Comparison of ENCODE assay signal across 23 mouse cellular contexts in the genomic region with DNA sequence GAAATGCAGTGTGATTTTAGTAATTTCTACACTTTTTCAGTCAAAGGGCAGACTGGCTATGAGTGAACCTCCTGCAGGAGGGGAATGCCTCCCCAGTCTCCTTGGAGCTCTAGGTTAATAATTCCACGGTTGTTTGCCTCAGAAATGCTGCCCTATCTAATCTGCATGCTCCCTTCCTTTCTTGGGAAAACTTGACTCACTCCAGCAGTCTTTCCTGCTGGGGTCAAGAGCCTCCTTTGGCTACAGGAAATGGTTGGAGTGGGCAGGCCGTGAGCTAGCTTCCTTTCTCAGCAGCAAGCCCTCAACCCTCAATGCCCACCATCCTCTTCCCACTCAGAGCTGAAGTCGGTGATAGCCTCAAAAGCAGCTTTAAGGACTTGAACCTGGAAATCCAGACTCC. TPM values are rescaled to one million over a fixed set of nuclear protein-coding genes. Genes with fewer than 3 reads are reported as not detected.
DNase-seq lines count a peak whose midpoint lies in the region; ATAC-seq and TF ChIP-seq lines count a peak whose summit lies in the region.
"Had no signal": no experiment of that assay in that cellular context is flagged by ENCODE, and none has a peak within 500 bp of the region (broad histone marks: within the 10 kb centered on the region; RNA-seq: fewer than 3 reads in every experiment).

No protein-coding gene starts in this region.

- WGBS in heart, embryonic 11.5 days (ENCODE audit: insufficient replicate concordance), result 23% methylated on average over 3 of the region's 3 CpGs
- WGBS in kidney, embryonic 14.5 days, result 23% methylated on average over 3 of the region's 3 CpGs
- 23% methylated on average over 3 of the region's 3 CpGs for WGBS in lung, embryonic 15.5 days
- 19% methylated on average over 3 of the region's 3 CpGs for WGBS in lung, adult 2 months

- TF ChIP-seq CTCF in lung, adult 2 months (IDR thresholded peaks at IDR 0.05; ENCODE audit: insufficient read depth, low read length), result no peak

- no peak for DNase-seq in heart, adult 9 months (ENCODE audit: low spot score in 2 of 2)
- no peak for DNase-seq in kidney, postnatal 14 days
- DNase-seq in lung, adult 2 months, result no peak
- peak; percentile 69 for DNase-seq in yolk sac, embryonic 10.5 days (ENCODE audit: low spot score)
- DNase-seq: adrenal gland, adult 8-10 months; cerebellum, adult 11 months; cerebellum, postnatal 14 days; embryo, embryonic 11 days; kidney, postnatal 36 days; layer of hippocampus, adult 9-11 months; right cerebral cortex, postnatal 4 days; thymus, postnatal 25 days had no signal

- peak overlapping the region; percentile 93 for H3K27ac ChIP-seq in heart, embryonic 11.5 days (ENCODE audit: low read depth, low read length)
- H3K27ac ChIP-seq in kidney, embryonic 14.5 days (ENCODE audit: low read depth, low read length), result peak overlapping the region; percentile 37; the same call in 1 of the 2 replicates
- peak overlapping the region; percentile 1; the same call in 1 of the 2 replicates for H3K27ac ChIP-seq in lung, embryonic 15.5 days
- H3K27ac ChIP-seq: embryonic facial prominence, embryonic 15.5 days; limb, embryonic 13.5 days; macrophage; midbrain, embryonic 13.5 days had no signal

- H3K36me3 ChIP-seq in heart, embryonic 11.5 days (ENCODE audit: control insufficient read depth, insufficient read depth, low read length), result no peaks in the 10 kb centered on the region
- no peaks in the 10 kb centered on the region for H3K36me3 ChIP-seq in kidney, embryonic 14.5 days (ENCODE audit: control insufficient read depth, insufficient read depth, low read length)
- H3K36me3 ChIP-seq in lung, embryonic 15.5 days, result no peaks in the 10 kb centered on the region
- H3K36me3 ChIP-seq: embryonic facial prominence, embryonic 15.5 days; forebrain, embryonic 10.5 days; hindbrain, embryonic 10.5 days; limb, embryonic 13.5 days; midbrain, embryonic 13.5 days had no signal

- H3K4me1 ChIP-seq in heart, embryonic 11.5 days (ENCODE audit: control insufficient read depth, insufficient read depth, low read length), result peaks cover 3% of the 10 kb centered on the region; the same call in 1 of the 2 replicates
- peaks cover 8% of the 10 kb centered on the region for H3K4me1 ChIP-seq in kidney, embryonic 14.5 days (ENCODE audit: control insufficient read depth, insufficient read depth, low read length)
- peaks cover 4% of the 10 kb centered on the region; the same call in 1 of the 2 replicates for H3K4me1 ChIP-seq in lung, embryonic 15.5 days
- no peaks in the 10 kb centered on the region for H3K4me1 ChIP-seq in lung, adult 2 months (ENCODE audit: control insufficient read depth, insufficient read depth, low read length)
- H3K4me1 ChIP-seq: embryonic facial prominence, embryonic 15.5 days; midbrain, embryonic 13.5 days had no signal

- peak; percentile 67 for ATAC-seq in heart, embryonic 11.5 days (replicated peaks; ENCODE audit: insufficient number of reproducible peaks, low FRiP score, low TSS enrichment)
- no peak for ATAC-seq in kidney, embryonic 14.5 days (ENCODE audit: low FRiP score, low TSS enrichment)
- no peak for ATAC-seq in lung, embryonic 15.5 days (ENCODE audit: borderline replicate concordance, extremely low read depth, low FRiP score, low TSS enrichment)
- ATAC-seq: midbrain, embryonic 13.5 days had no signal

- H3K9me3 ChIP-seq in heart, embryonic 11.5 days (replicated peaks; ENCODE audit: control insufficient read depth, low read length), result peaks cover 3% of the 10 kb centered on the region; the same call in 1 of the 2 replicates
- H3K9me3 ChIP-seq in kidney, embryonic 14.5 days (ENCODE audit: control insufficient read depth, low read length), result peaks cover 15% of the 10 kb centered on the region; the same call in 1 of the 2 replicates
- H3K9me3 ChIP-seq in lung, embryonic 15.5 days, result no peaks in the 10 kb centered on the region
- H3K9me3 ChIP-seq: embryonic facial prominence, embryonic 15.5 days had no signal

- H3K27me3 ChIP-seq in heart, embryonic 11.5 days (ENCODE audit: control insufficient read depth, insufficient read depth, low read length), result no peaks in the 10 kb centered on the region
- H3K27me3 ChIP-seq in kidney, embryonic 14.5 days (ENCODE audit: control insufficient read depth, insufficient read depth, low read length), result no peaks in the 10 kb centered on the region
- H3K27me3 ChIP-seq in lung, embryonic 15.5 days, result no peaks in the 10 kb centered on the region
- H3K27me3 ChIP-seq: CH12.LX; embryonic facial prominence, embryonic 15.5 days; limb, embryonic 13.5 days; midbrain, embryonic 13.5 days had no signal

- H3K4me3 ChIP-seq in heart, embryonic 11.5 days (ENCODE audit: low read depth, low read length), result no peak overlapping the region
- H3K4me3 ChIP-seq in kidney, embryonic 14.5 days (ENCODE audit: low read length), result no peak overlapping the region
- no peak overlapping the region for H3K4me3 ChIP-seq in lung, embryonic 15.5 days
- H3K4me3 ChIP-seq in lung, adult 2 months (replicated peaks; ENCODE audit: extremely low read depth, low read depth, low read length), result no peak overlapping the region
- H3K4me3 ChIP-seq: embryonic facial prominence, embryonic 15.5 days; forebrain, embryonic 10.5 days; hindbrain, embryonic 10.5 days; limb, embryonic 13.5 days; midbrain, embryonic 13.5 days had no signal

- no peak for TF ChIP-seq POLR2A in lung, adult 2 months (IDR thresholded peaks at IDR 0.05; ENCODE audit: borderline replicate concordance, extremely low read depth, low read depth, low read length)

- H3K4me2 ChIP-seq in heart, embryonic 11.5 days, result no peak overlapping the region
- no peak overlapping the region for H3K4me2 ChIP-seq in kidney, embryonic 14.5 days (replicated peaks; ENCODE audit: low read depth, low read length)
- no peak overlapping the region for H3K4me2 ChIP-seq in lung, embryonic 15.5 days
- H3K4me2 ChIP-seq: embryonic facial prominence, embryonic 15.5 days; limb, embryonic 13.5 days; midbrain, embryonic 13.5 days had no signal

- H3K9ac ChIP-seq in heart, embryonic 11.5 days (ENCODE audit: low read depth, low read length), result no peak overlapping the region
- no peak overlapping the region for H3K9ac ChIP-seq in kidney, embryonic 14.5 days (ENCODE audit: low read depth, low read length)
- H3K9ac ChIP-seq in lung, embryonic 15.5 days, result no peak overlapping the region
- H3K9ac ChIP-seq: embryonic facial prominence, embryonic 15.5 days; limb, embryonic 13.5 days; midbrain, embryonic 13.5 days had no signal

RNA-seq across cellular contexts. Expression of a gene that starts 10.3 kb away (rescaled TPM):
- polyA plus RNA-seq in heart, embryonic 11.5 days (2014; fragmentation: Nextera tagmentation; extraction: Ambion mirVana), result not detected in 2 replicates
- not detected in 2 replicates for polyA plus RNA-seq in kidney, embryonic 14.5 days (2014; fragmentation: Nextera tagmentation; extraction: Ambion mirVana)
- not detected in 2 replicates for polyA plus RNA-seq in lung, embryonic 15.5 days (2015; fragmentation: Nextera tagmentation; extraction: Ambion mirVana)
- polyA plus RNA-seq in lung, adult 2 months (2012; rRNA removed), result not detected in 2 replicates
- polyA plus RNA-seq: brain, embryonic 14.5 days; embryonic facial prominence, embryonic 15.5 days; forebrain, embryonic 10.5 days; hindbrain, embryonic 10.5 days; limb, embryonic 13.5 days; macrophage; midbrain, embryonic 13.5 days had no signal

RNA-seq across cellular contexts. Expression of a gene that starts 56.7 kb away (rescaled TPM):
- polyA plus RNA-seq in heart, embryonic 11.5 days (2014; fragmentation: Nextera tagmentation; extraction: Ambion mirVana), result 3.9 and 5.1 TPM in 2 replicates
- 12.4 and 18.0 TPM in 2 replicates for polyA plus RNA-seq in kidney, embryonic 14.5 days (2014; fragmentation: Nextera tagmentation; extraction: Ambion mirVana)
- polyA plus RNA-seq in lung, embryonic 15.5 days (2015; fragmentation: Nextera tagmentation; extraction: Ambion mirVana), result 9.3 and 11.4 TPM in 2 replicates
- 5.1 and 6.1 TPM in 2 replicates for polyA plus RNA-seq in lung, adult 2 months (2012; rRNA removed)

Comparison
In these comparisons a context has a peak if more than half of its experiments do, and no peak if none do; other contexts are left out.
1. H3K27ac ChIP-seq: peak in every context shown above with its lines; median percentile 93 in heart, embryonic 11.5 days; 37 in kidney, embryonic 14.5 days; 1 in lung, embryonic 15.5 days.